Mouse (Mus musculus): ENCODE measurements around the gene Gm1110.
"Not testable (repeated sequence)": the region's sequence is repeated elsewhere in the genome, so short reads cannot be mapped to it uniquely, and the experiment has no call there.

Gene Gm1110

DNA sequence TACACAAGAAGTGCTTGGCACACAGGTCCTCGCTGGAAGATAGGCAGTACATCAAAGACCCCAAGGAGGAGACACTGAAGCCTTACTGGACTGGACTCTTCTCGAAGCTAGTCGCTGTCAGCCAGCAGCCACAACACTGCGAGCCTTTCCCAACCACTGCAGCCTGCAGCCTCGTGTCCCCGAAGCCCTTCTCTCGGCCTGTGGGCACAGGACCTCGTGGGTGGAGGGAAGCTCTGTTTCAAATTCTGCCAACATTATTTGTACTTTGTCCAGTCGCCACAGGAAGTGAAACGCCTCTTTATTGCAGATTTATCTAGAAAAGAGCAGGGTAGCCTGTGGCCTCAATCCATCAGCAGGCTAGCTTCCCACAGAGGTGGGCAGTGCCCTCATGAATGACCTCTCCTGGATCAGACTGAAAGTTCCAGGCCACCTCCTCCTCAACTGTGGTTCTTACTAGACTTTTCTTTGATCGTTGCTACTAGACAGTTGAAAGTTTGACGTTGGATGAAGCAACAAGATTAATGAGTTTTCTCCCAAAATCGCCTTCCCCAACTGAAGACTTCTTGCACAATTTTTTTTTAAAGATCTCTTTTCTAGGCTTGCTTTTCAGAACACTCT lies at the start of gene Gm1110:
Gm1110 (minus strand) TSS at position 203 of the 618 bp plus-strand sequence.
- no peak for DNase-seq

DNA sequence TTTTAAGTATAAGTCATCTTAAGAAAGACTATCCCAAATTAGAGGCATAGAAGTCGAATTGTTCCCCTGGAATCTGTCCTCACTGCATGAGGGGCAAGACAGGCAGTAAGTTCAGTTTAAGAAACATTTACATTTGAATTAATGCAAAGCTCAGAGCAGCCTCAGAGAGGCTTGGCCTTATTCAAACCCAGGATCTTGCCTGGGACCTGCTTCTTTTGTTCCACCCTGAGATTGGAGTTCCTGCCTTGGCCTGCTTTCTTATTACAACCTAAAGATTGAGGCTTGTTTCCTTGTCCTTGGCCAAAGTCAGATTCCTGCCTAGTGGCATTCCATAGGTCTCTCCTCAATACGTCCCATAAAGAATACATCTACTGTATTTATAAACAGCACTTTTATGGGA lies 24.9 kb upstream of the Gm1110 start:
- no peak for DNase-seq

DNA sequence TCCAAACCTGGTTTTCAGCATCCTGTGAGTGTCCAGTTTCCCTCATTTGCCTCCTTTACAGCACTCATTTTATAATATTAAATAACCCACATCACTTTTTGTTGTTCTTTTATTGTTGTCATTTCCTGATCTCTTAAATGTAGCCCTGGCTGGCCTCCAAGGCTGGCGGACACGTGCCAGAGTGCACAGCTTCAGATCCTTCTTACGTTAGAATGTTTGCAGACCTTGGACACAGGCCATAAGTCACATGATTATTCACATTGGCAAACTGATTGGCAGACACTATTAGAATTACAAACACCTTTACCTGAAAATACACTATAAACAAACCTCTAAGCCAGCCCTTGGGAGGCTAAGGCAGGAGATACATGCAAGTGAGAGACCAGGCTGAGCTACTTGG lies 1.2 kb upstream of the Gm1110 start:
- peak; percentile 57 for DNase-seq

DNA sequence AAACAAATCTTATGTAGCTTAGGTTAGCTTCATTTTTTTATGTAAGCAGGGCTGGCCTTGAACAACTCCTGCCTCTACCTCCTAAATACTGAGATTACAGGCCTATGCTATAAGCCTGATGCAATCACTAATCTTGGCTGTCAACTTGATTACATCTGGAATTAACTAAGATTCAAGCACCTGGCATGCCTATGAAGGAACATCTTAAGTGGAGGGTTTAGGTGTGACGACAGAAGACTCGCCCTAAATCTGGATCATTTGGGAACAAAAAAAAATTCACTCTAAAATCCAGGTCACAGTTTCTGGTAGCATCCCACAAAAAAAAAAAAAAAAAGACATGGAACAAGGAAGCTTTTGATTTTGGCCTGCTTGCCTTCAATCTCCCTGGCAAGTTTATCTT lies 3.1 kb downstream of the Gm1110 start:
- DNase-seq: no peak

DNA sequence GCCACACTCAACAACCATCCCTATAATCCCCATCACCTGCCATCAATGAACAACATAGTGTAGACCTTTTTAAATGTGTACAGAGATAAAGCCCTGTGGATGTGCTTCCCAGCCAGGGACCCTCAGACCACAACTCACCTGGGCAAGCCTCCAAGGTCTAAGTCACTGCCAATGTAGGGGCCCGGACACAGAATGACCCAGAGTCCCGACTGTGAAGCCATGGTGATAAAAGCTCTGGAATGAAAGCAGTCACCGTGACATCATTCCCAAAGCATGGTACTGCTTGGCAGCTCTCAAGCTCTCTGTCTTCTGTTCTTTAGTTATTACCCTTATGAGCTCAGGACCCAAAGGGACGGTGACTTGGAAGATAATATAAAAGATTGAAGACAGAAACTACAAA lies 9.8 kb downstream of the Gm1110 start:
- no peak for DNase-seq

DNA sequence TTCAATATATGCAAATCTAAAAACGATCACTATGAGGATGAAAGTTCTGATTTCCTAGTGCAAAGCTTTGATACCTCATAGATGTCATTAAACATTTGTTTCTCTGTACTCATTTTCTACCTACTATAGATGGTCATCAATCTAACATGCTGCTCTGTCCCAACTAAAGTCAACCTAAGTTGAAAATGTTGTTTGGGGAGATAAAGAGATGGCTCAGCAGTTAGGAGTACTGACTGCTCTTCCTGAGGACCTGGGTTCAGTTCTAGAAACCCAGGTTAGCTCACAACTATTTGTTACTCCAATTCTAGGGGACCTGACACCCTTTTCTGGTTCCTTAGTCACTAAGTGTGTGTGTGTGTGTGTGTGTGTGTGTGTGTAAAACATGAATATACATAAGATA lies 11.7 kb downstream of the Gm1110 start:
- DNase-seq: no peak

DNA sequence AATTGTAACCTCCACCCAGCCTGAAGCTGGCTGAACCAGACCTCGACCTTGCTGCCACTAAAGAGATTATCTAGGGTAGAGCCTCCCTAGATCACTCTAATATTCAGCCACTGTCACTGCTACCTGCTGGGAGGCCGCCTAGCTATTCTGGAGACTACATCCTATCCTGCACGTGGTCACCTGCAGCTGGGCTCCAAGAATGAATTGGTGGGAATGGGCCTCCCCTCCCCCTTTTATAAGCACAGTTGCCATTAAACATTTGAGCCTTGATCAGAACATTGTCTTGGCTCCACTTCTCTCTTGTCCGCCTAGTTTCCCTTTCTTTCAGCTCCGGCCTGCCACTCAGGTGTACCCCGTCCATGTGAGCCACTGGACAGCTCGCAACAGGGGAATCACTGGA lies 53.1 kb downstream of the Gm1110 start:
- DNase-seq: not testable (repeated sequence)

DNA sequence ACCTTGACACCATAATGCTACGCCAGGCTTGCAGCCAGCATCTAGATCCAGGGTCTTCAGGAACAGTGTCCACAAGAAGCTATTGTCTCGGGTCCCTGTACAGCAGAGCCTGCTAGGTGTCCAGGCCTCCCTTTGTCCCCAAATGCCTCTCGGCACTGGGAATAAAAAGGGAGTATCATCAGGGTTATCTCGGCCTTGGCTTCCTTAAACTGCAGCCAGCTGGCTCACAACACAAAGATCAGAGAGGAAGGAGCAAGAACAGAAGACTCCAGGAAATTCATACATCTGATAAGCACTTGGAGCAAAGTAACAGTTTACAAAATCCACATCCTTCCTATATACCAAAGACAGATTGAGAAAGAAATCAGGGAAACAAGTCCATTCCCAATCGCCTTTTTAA lies 62.2 kb downstream of the Gm1110 start, which contains the start of gene Glb1l3:
Glb1l3 (minus strand) TSS at position 140 of the 400 bp plus-strand sequence.
- DNase-seq: peak; percentile 55

DNA sequence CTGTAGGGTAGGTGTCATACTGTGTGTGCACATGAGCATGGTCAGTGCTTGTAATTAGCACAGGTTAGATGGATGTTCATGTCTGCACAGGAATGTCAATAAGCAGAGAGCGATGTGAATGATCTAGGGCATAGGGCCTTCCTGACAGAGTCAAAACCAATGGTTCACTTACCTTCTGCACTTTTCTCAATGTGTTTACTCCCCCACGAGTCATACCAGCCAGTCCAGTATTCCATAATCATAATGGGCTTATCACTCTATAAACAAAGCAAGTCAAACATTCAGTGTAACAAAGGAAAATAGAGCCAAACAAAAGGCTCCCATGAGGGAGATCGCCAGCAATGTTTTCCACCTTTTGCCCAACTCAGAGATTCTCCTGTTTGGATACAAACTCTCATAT lies 91.8 kb downstream of the Gm1110 start:
- DNase-seq: no peak

Data from lung, postnatal 10 days (tissue).